Mouse (Mus musculus) liver, adult 2 months (tissue): Measurements from ENCODE around the gene Olfr545. TPM values are rescaled to one million over a fixed set of nuclear protein-coding genes. Genes with fewer than 3 reads are reported as not detected.

Source experiments
- DNase-seq: peaks from one replicate; pipeline ENCODE4 v3.0.0-alpha.2; 2011; ENCODE audit warnings: low read depth, low spot score; ENCODE audit errors: extremely low read depth
- H3K27ac ChIP-seq: fragments of 200-500 bp; replicated peaks from 2 replicates; pipeline ENCODE4 v1.5.1; 2012; ENCODE audit warnings: low read depth, mild to moderate bottlenecking, control low read depth, inconsistent platforms, low read length; ENCODE audit not compliant: insufficient read depth
- H3K27me3 ChIP-seq: fragments of 200-500 bp; 2 replicates; pipeline ENCODE4 v1.6.1; 2012; ENCODE audit warnings: mild to moderate bottlenecking, moderate library complexity, low read length, inconsistent platforms; ENCODE audit not compliant: control insufficient read depth, insufficient read depth
- H3K36me3 ChIP-seq: fragments of 200-500 bp; 2 replicates; pipeline ENCODE4 v1.6.1; 2012; ENCODE audit warnings: low read length, inconsistent platforms; ENCODE audit not compliant: control insufficient read depth, insufficient read depth
- H3K4me1 ChIP-seq: fragments of 200-500 bp; 2 replicates; pipeline ENCODE4 v1.6.1; 2011; ENCODE audit warnings: low read length; ENCODE audit not compliant: control insufficient read depth, insufficient read depth
- H3K4me3 ChIP-seq: fragments of 200-500 bp; 2 replicates; pipeline ENCODE4 v1.5.1; 2011; ENCODE audit warnings: low read depth, mild to moderate bottlenecking, control low read depth, low read length, moderate library complexity; ENCODE audit not compliant: insufficient read depth
- H3K79me2 ChIP-seq: fragments of 200-500 bp; 2 replicates; pipeline ENCODE4 v1.6.1; 2012; ENCODE audit warnings: inconsistent platforms, mild to moderate bottlenecking, low read length, moderate library complexity; ENCODE audit not compliant: control insufficient read depth, insufficient read depth
- H3K9ac ChIP-seq: fragments of 200-500 bp; 2 replicates; pipeline ENCODE4 v1.6.1; 2012; ENCODE audit warnings: low read depth, mild to moderate bottlenecking, control low read depth, inconsistent platforms, low read length
- CTCF ChIP-seq: fragments of 200-500 bp; IDR thresholded peaks from 2 replicates; pipeline ENCODE4 v1.5.1; 2011; ENCODE audit warnings: low read depth, low read length, control low read depth
- POLR2A ChIP-seq: fragments of 200-500 bp; IDR thresholded peaks from 2 replicates; pipeline ENCODE4 v1.6.1; 2011; ENCODE audit warnings: low read length, control low read depth; ENCODE audit not compliant: insufficient read depth; ENCODE audit errors: extremely low read depth
- WGBS: fragments of 180-500 bp; shearing (Covaris S2); methylation state at CpG from one replicate; pipeline ENCODE4 v1.1.7; 2018; 5-methylcytosine and 5-hydroxymethylcytosine counted together
- polyA plus RNA-seq: library from polyadenylated mRNA; depleted of rRNA; stranded (reverse); fragments of >200 nt; gene quantifications from 2 replicates; pipeline ENCODE4 v1.2.3, GENCODE M21; 2012; rRNA removed
- total RNA-seq: library from RNA; depleted of rRNA; stranded (reverse); fragments of >200 nt; gene quantifications from 2 replicates; pipeline ENCODE4 v1.2.3, GENCODE M21; 2014; rRNA removed

Olfr545 gene
- total RNA-seq (not detected in 2 replicates), polyA plus RNA-seq (not detected in 2 replicates)

DNA sequence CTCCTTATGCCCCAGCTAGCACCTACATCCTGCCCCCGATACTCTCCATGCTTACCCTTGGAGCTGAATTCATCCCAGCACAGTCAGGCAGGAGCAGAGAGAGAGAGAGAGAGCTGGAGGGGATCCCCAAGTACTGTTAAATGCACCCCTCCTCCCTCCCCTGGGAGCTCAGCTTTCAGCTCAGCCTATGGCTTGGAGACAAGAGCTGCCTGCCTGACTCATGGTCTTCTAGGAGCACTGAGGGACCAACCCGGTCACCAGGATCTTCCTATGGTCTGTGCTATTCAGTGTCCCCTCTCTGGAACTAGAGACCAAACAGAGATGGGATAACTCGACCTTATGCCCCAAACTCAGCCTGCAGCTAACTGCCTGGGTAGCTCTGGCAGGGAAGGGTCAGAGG lies at the start of gene Olfr545:
TSS of gene Olfr545 (minus strand) at position 101 of the 400 bp plus-strand sequence.
- Histone ChIP-seq H3K79me2 (no peaks in the 10 kb centered on the region), H3K36me3 (no peaks in the 10 kb centered on the region), H3K27me3 (peaks cover 3% of the 10 kb centered on the region; the same call in 1 of the 2 replicates), H3K4me1 (no peaks in the 10 kb centered on the region), H3K9ac (no peak within 1 kb of the TSS), H3K27ac (no peak within 1 kb of the TSS), H3K4me3 (no peak within 1 kb of the TSS)
- no peak for DNase-seq
- 60% methylated on average over 3 of the region's 3 CpGs for WGBS
- TF ChIP-seq CTCF (no peak), POLR2A (no peak)

- no peak for DNase-seq
- no peaks in the 10 kb centered on the region for H3K79me2 ChIP-seq
- no peak overlapping the region for H3K27ac ChIP-seq
- no peak overlapping the region for H3K9ac ChIP-seq
- 55% methylated on average over 3 of the region's 3 CpGs for WGBS
- H3K4me3 ChIP-seq = no peak overlapping the region
- no peaks in the 10 kb centered on the region for H3K4me1 ChIP-seq
- H3K36me3 ChIP-seq = no peaks in the 10 kb centered on the region
- no peaks in the 10 kb centered on the region for H3K27me3 ChIP-seq
- TF ChIP-seq CTCF (no peak), POLR2A (no peak)
Observed at GRCm38 (mm10) chr7:102541251-102541650, 41.9 kb upstream of the Olfr545 start.

- Histone ChIP-seq H3K9ac (no peak within 1 kb of the TSS), H3K36me3 (no peaks in the 10 kb centered on the region), H3K27ac (no peak within 1 kb of the TSS), H3K4me1 (no peaks in the 10 kb centered on the region), H3K79me2 (no peaks in the 10 kb centered on the region), H3K27me3 (no peaks in the 10 kb centered on the region), H3K4me3 (no peak within 1 kb of the TSS)
- 79% methylated on average over 2 of the region's 2 CpGs for WGBS
- no peak for TF ChIP-seq POLR2A
- no peak for TF ChIP-seq CTCF
- no peak for DNase-seq
Observed at GRCm38 (mm10) chr7:102540596-102540995, 41.2 kb upstream of the Olfr545 start, which contains the start of gene Olfr548-ps1. Gene Olfr548-ps1, plus strand, starts transcription at chr7:102540896.

GRCm38 (mm10) chr7:102534449-102534848 lies 35.1 kb upstream of the Olfr545 start, which contains the start of gene Olfr547:
Gene Olfr547, plus strand, starts transcription at chr7:102534749.
- Histone ChIP-seq H3K9ac (no peak within 1 kb of the TSS), H3K79me2 (no peaks in the 10 kb centered on the region), H3K27ac (no peak within 1 kb of the TSS), H3K4me3 (no peak within 1 kb of the TSS), H3K36me3 (no peaks in the 10 kb centered on the region), H3K27me3 (no peaks in the 10 kb centered on the region), H3K4me1 (no peaks in the 10 kb centered on the region)
- TF ChIP-seq CTCF (no peak), POLR2A (no peak)
- no peak for DNase-seq
- 81% methylated on average over 1 of the region's 1 CpGs for WGBS

- no peak overlapping the region for H3K4me3 ChIP-seq
- no peaks in the 10 kb centered on the region for H3K27me3 ChIP-seq
- H3K36me3 ChIP-seq = no peaks in the 10 kb centered on the region
- 81% methylated on average over 1 of the region's 1 CpGs for whole genome bisulfite sequencing
- no peaks in the 10 kb centered on the region for H3K79me2 ChIP-seq
- DNase-seq = no peak
- no peak overlapping the region for H3K27ac ChIP-seq
- H3K4me1 ChIP-seq = no peaks in the 10 kb centered on the region
- TF ChIP-seq CTCF (no peak), POLR2A (no peak)
- no peak overlapping the region for H3K9ac ChIP-seq
Observed at GRCm38 (mm10) chr7:102529052-102529451, 29.7 kb upstream of the Olfr545 start.

DNA sequence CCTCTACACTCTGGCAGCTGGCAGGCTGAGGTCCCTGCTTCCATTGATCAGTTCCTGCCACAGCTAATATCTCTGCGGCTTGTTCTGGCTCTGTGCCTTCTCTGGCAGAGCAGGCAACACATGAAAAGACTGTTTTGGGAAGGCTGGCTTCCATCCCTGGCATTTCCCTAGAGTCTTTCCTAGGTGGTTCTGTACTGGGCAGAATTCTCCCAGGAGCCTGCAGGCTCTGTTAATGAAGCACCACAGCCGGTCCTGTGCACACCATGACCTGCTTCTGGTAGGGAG lies 17.6 kb upstream of the Olfr545 start:
- H3K4me1 ChIP-seq = 0 out of 2 replicates have a peak, but pooled peaks cover 1% of the 10 kb centered on the region
- no peaks in the 10 kb centered on the region for H3K79me2 ChIP-seq
- H3K9ac ChIP-seq = no peak overlapping the region
- no peaks in the 10 kb centered on the region for H3K27me3 ChIP-seq
- no peak overlapping the region for H3K27ac ChIP-seq
- TF ChIP-seq POLR2A = no peak
- TF ChIP-seq CTCF = no peak
- DNase-seq = peak; percentile 48
- no peak overlapping the region for H3K4me3 ChIP-seq
- no peaks in the 10 kb centered on the region for H3K36me3 ChIP-seq
- 42% methylated on average over 2 of the region's 2 CpGs for WGBS
